Mouse (Mus musculus) liver, adult 2 months (tissue): Measurements from ENCODE around the gene Aip.

Experiments used
- CTCF ChIP-seq: fragments of 200-500 bp; IDR thresholded peaks from 2 replicates; pipeline ENCODE4 v1.5.1; 2011; ENCODE audit warnings: low read depth, low read length, control low read depth
- POLR2A ChIP-seq: fragments of 200-500 bp; IDR thresholded peaks from 2 replicates; pipeline ENCODE4 v1.6.1; 2011; ENCODE audit warnings: low read length, control low read depth; ENCODE audit not compliant: insufficient read depth; ENCODE audit errors: extremely low read depth

DNA sequence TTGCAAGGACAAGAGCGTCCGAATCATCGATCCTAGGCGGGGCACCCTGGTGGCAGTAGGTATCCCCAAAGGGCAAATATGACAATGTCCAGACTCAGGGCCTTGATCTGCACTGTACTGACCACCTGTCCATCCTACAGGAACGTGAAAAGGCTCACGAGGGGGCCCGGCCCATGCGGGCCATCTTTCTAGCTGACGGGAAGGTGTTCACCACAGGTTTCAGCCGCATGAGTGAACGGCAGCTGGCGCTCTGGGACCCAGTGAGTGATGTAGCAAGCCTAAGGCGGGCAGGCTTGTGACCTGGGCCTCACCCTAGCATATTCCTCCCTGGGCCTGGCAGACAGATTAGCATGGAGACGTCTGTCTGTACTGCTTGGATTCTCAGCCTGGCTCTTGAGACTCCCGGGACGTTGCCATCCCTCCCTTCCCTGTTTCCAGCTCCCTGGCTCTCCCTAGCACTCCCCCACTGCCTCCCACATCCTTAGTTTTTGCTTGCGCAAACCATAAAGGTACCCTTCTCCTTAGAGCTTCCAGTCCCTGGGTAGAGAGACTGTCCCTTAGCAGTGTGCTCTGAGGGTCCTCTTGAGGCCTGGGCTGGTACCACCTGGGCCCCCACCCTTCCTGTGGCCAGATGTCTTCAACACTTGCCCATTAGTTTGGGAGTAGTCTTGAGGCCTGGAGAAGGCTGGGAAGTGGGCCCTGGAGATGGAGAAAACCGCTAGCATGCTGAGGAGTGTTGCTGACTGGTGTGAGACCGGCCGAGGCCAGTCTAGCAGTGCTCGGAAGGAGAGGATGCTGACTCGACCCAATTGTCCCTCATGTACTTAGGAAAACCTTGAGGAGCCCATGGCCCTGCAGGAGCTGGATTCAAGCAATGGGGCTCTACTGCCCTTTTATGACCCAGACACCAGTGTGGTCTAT is 25.2 kb upstream of the Aip start:
- TF ChIP-seq CTCF (no peak), POLR2A (no peak)
